Mouse (Mus musculus) kidney, embryonic 14.5 days (tissue): ENCODE measurements around the gene Zfp772. TPM values are rescaled to one million over a fixed set of nuclear protein-coding genes. Genes with fewer than 3 reads are reported as not detected.

ENCODE experiments used
- polyA plus RNA-seq: library from polyadenylated mRNA; unstranded; fragments of >200 nt; fragmentation: Nextera tagmentation; extraction: Ambion mirVana; gene quantifications from 2 replicates; pipeline ENCODE4 v1.2.1, GENCODE M21; 2014

Gene Zfp772
- polyA plus RNA-seq, 1 experiment from 2014 or later: 9.2 TPM

Other genes with a start within 250 kb of the Zfp772 start
- gene Aurkc, start 214.7 kb downstream of the Zfp772 start, polyA plus RNA-seq: not detected in 2 replicates
- 11.1 and 12.2 TPM in 2 replicates for gene Zfp954, start 88.5 kb downstream of the Zfp772 start, polyA plus RNA-seq
- gene Zfp773, start 73.2 kb downstream of the Zfp772 start, polyA plus RNA-seq: 0.83 and 2.4 TPM in 2 replicates
- gene Zfp418, start 38.7 kb downstream of the Zfp772 start, polyA plus RNA-seq: 2.2 and 3.5 TPM in 2 replicates
- gene Vmn2r29, start 37.3 kb upstream of the Zfp772 start, polyA plus RNA-seq: 0.14 and 0.20 TPM in 2 replicates
- gene Gm45844, start 68.3 kb upstream of the Zfp772 start, polyA plus RNA-seq: 3.8 and 5.6 TPM in 2 replicates
- 25.6 and 39.0 TPM in 2 replicates for gene Clcn4, start 90.9 kb upstream of the Zfp772 start, polyA plus RNA-seq
- not detected in 2 replicates for gene Vmn2r30, start 127.6 kb upstream of the Zfp772 start, polyA plus RNA-seq
- not detected in 2 replicates for gene Gm45783, start 164.6 kb upstream of the Zfp772 start, polyA plus RNA-seq
- not detected in 2 replicates for gene Vmn2r31, start 189.7 kb upstream of the Zfp772 start, polyA plus RNA-seq